Mouse (Mus musculus) embryonic facial prominence, embryonic 11.5 days (tissue): ENCODE measurements around the gene Actr1a. TPM values are rescaled to one million over a fixed set of nuclear protein-coding genes. Genes with fewer than 3 reads are reported as not detected.

Experiments
- ATAC-seq: fragments of 200-750 bp; cut with Nextera tagmentation; replicated peaks from 2 replicates; pipeline ENCODE4 v1.8.0; 2017; ENCODE audit warnings: low read depth; ENCODE audit not compliant: insufficient number of reproducible peaks, low FRiP score, low TSS enrichment
- DNase-seq: peaks from one replicate; pipeline ENCODE4 v3.0.0-alpha.2; 2015; ENCODE audit warnings: low spot score
- H3K27ac ChIP-seq: fragments of 300-500 bp; sonication (generic); replicated peaks from 2 replicates; pipeline ENCODE4 v1.5.1; 2014; ENCODE audit warnings: mild to moderate bottlenecking, low read depth, low read length, control low read depth
- H3K27me3 ChIP-seq: fragments of 300-500 bp; sonication (generic); 2 replicates; pipeline ENCODE4 v1.6.1; 2014; ENCODE audit warnings: mild to moderate bottlenecking, low read length, moderate library complexity, mixed read lengths; ENCODE audit not compliant: control insufficient read depth, insufficient read depth
- H3K36me3 ChIP-seq: fragments of 300-500 bp; sonication (generic); replicated peaks from 2 replicates; pipeline ENCODE4 v1.6.1; 2014; ENCODE audit warnings: low read depth, mild to moderate bottlenecking, low read length, moderate library complexity, mixed read lengths; ENCODE audit not compliant: control insufficient read depth, insufficient read depth
- H3K4me1 ChIP-seq: fragments of 300-500 bp; sonication (generic); 2 replicates; pipeline ENCODE4 v1.6.1; 2014; ENCODE audit warnings: low read length, mixed read lengths; ENCODE audit not compliant: control insufficient read depth, insufficient read depth
- H3K4me2 ChIP-seq: fragments of 300-500 bp; sonication (generic); 2 replicates; pipeline ENCODE4 v1.6.1; 2014; ENCODE audit warnings: low read depth, mild to moderate bottlenecking, control low read depth, low read length, moderate library complexity
- H3K4me3 ChIP-seq: fragments of 300-500 bp; sonication (generic); 2 replicates; pipeline ENCODE4 v1.5.1; 2014; ENCODE audit warnings: low read depth, low read length, control low read depth
- H3K9ac ChIP-seq: fragments of 300-500 bp; sonication (generic); replicated peaks from 2 replicates; pipeline ENCODE4 v1.6.1; 2014; ENCODE audit warnings: mild to moderate bottlenecking, control low read depth, low read length
- H3K9me3 ChIP-seq: fragments of 300-500 bp; sonication (generic); replicated peaks from 2 replicates; pipeline ENCODE4 v1.6.1; 2016; ENCODE audit warnings: mild to moderate bottlenecking, low read length, inconsistent platforms, mixed read lengths; ENCODE audit not compliant: control insufficient read depth
- WGBS: fragments of 180-500 bp; shearing (Covaris S2); extraction: QIAGEN DNeasy Blood & Tissue Kit; methylation state at CpG from one replicate; pipeline ENCODE4 v1.1.7; 2014; 5-methylcytosine and 5-hydroxymethylcytosine counted together
- polyA plus RNA-seq: library from polyadenylated mRNA; unstranded; fragments of >200 nt; fragmentation: Nextera tagmentation; extraction: Ambion mirVana; gene quantifications from 2 replicates; pipeline ENCODE4 v1.2.1, GENCODE M21; 2014

Actr1a gene
- polyA plus RNA-seq, 1 experiment from 2014 or later: 171 TPM

GRCm38 (mm10) chr19:46331936-46332335 is 63.6 kb downstream of the Actr1a start:
- H3K9ac ChIP-seq: no peak overlapping the region
- no peak overlapping the region for H3K4me3 ChIP-seq
- no peak overlapping the region for H3K27ac ChIP-seq
- 82% methylated on average over 3 of the region's 3 CpGs for WGBS
- no peaks in the 10 kb centered on the region for H3K36me3 ChIP-seq
- no peak overlapping the region for H3K4me2 ChIP-seq
- H3K9me3 ChIP-seq: no peaks in the 10 kb centered on the region
- peaks cover 3% of the 10 kb centered on the region; the same call in 1 of the 2 replicates for H3K4me1 ChIP-seq
- ATAC-seq: no peak
- DNase-seq: no peak
- peaks cover 1% of the 10 kb centered on the region for H3K27me3 ChIP-seq

GRCm38 (mm10) chr19:46331326-46331725 is 64.2 kb downstream of the Actr1a start:
- Histone ChIP-seq H3K36me3 (no peaks in the 10 kb centered on the region), H3K9me3 (no peaks in the 10 kb centered on the region), H3K27me3 (peaks cover 7% of the 10 kb centered on the region), H3K27ac (no peak overlapping the region), H3K9ac (no peak overlapping the region), H3K4me3 (no peak overlapping the region), H3K4me1 (peaks cover 3% of the 10 kb centered on the region; the same call in 1 of the 2 replicates), H3K4me2 (no peak overlapping the region)
- ATAC-seq (no peak), DNase-seq (no peak)
- WGBS: 88% methylated on average over 14 of the region's 14 CpGs

GRCm38 (mm10) chr19:46330696-46331095 is 64.9 kb downstream of the Actr1a start:
- Histone ChIP-seq H3K4me2 (no peak overlapping the region), H3K4me3 (no peak overlapping the region), H3K27ac (no peak overlapping the region), H3K27me3 (peaks cover 13% of the 10 kb centered on the region), H3K4me1 (peaks cover 3% of the 10 kb centered on the region; the same call in 1 of the 2 replicates), H3K9me3 (no peaks in the 10 kb centered on the region), H3K9ac (no peak overlapping the region), H3K36me3 (no peaks in the 10 kb centered on the region)
- no peak for ATAC-seq
- no peak for DNase-seq
- 87% methylated on average over 12 of the region's 12 CpGs for WGBS

- Histone ChIP-seq H3K9me3 (no peaks in the 10 kb centered on the region), H3K4me1 (peaks cover 3% of the 10 kb centered on the region; the same call in 1 of the 2 replicates), H3K9ac (no peak overlapping the region; the same call in 1 of the 2 replicates), H3K4me3 (no peak overlapping the region), H3K27me3 (peaks cover 20% of the 10 kb centered on the region), H3K27ac (no peak overlapping the region), H3K4me2 (peak overlapping the region; percentile 13; the same call in 1 of the 2 replicates), H3K36me3 (no peaks in the 10 kb centered on the region)
- DNase-seq: peak; percentile 78
- 0 out of 2 replicates have a peak, but pooled peaks have one; percentile 11 for ATAC-seq
- WGBS: 5% methylated on average over 16 of the region's 16 CpGs
These were observed 65.6 kb downstream of the Actr1a start for GRCm38 (mm10) chr19:46329951-46330350.

- Histone ChIP-seq H3K27me3 (peaks cover 28% of the 10 kb centered on the region), H3K9me3 (no peaks in the 10 kb centered on the region), H3K36me3 (no peaks in the 10 kb centered on the region), H3K4me1 (peaks cover 3% of the 10 kb centered on the region; the same call in 1 of the 2 replicates), H3K27ac (peak overlapping the region; percentile 49; the same call in 1 of the 2 replicates), H3K9ac (peak overlapping the region; percentile 47), H3K4me2 (peak overlapping the region; percentile 95), H3K4me3 (peak overlapping the region; percentile 65)
- no peak for ATAC-seq
- 1% methylated on average over 49 of the region's 54 CpGs for WGBS
- DNase-seq: no peak
These were observed 66.4 kb downstream of the Actr1a start for GRCm38 (mm10) chr19:46329031-46329641.

GRCm38 (mm10) chr19:46328081-46329030 is 67.2 kb downstream of the Actr1a start, which contains the start of gene Fbxl15:
Gene Fbxl15, plus strand, starts transcription at chr19:46328184.
- Histone ChIP-seq H3K9me3 (no peaks in the 10 kb centered on the region), H3K27ac (peak within 1 kb of the TSS; percentile 49), H3K27me3 (peaks cover 29% of the 10 kb centered on the region), H3K4me3 (peak within 1 kb of the TSS; percentile 65), H3K4me2 (peak within 1 kb of the TSS; percentile 95), H3K9ac (peak within 1 kb of the TSS; percentile 47), H3K4me1 (peaks cover 3% of the 10 kb centered on the region; the same call in 1 of the 2 replicates), H3K36me3 (no peaks in the 10 kb centered on the region)
- DNase-seq: peak; percentile 95
- WGBS: under 1% methylated on average over 74 of the region's 81 CpGs
- peak; percentile 84 for ATAC-seq

GRCm38 (mm10) chr19:46327531-46328064 is 68.0 kb downstream of the Actr1a start:
- Histone ChIP-seq H3K9me3 (no peaks in the 10 kb centered on the region), H3K4me2 (peak overlapping the region; percentile 95), H3K27ac (no peak overlapping the region; the same call in 1 of the 2 replicates), H3K9ac (peak overlapping the region; percentile 47; the same call in 1 of the 2 replicates), H3K4me3 (peak overlapping the region; percentile 65), H3K27me3 (peaks cover 33% of the 10 kb centered on the region), H3K36me3 (no peaks in the 10 kb centered on the region), H3K4me1 (peaks cover 3% of the 10 kb centered on the region; the same call in 1 of the 2 replicates)
- WGBS: 28% methylated on average over 14 of the region's 14 CpGs
- ATAC-seq (no peak), DNase-seq (no peak)
